Mouse (Mus musculus) small intestine, adult 2 months (tissue): ENCODE results near the gene AC134908.4. TPM values are rescaled to one million over a fixed set of nuclear protein-coding genes. Genes with fewer than 3 reads are reported as not detected.
A peak's percentile ranks its signal among the peaks of the same experiment; 100 is the strongest.

Experiments
- H3K27ac ChIP-seq: fragments of 200-500 bp; 2 replicates; pipeline ENCODE4 v1.5.1; 2012; ENCODE audit warnings: low read depth, low read length, control low read depth, inconsistent platforms; ENCODE audit not compliant: insufficient read depth
- H3K27me3 ChIP-seq: fragments of 200-500 bp; 2 replicates; pipeline ENCODE4 v1.6.1; 2012; ENCODE audit warnings: mild to moderate bottlenecking, moderate library complexity, low read length, inconsistent platforms; ENCODE audit not compliant: control insufficient read depth, insufficient read depth
- H3K36me3 ChIP-seq: fragments of 200-500 bp; 2 replicates; pipeline ENCODE4 v1.6.1; 2012; ENCODE audit warnings: mild to moderate bottlenecking, low read length, control low read depth, inconsistent platforms; ENCODE audit not compliant: control insufficient read depth, insufficient read depth
- H3K4me1 ChIP-seq: fragments of 200-500 bp; 2 replicates; pipeline ENCODE4 v1.6.1; 2012; ENCODE audit warnings: low read length, inconsistent platforms, mixed read lengths; ENCODE audit not compliant: control insufficient read depth, insufficient read depth, insufficient read length
- H3K4me3 ChIP-seq: fragments of 200-500 bp; 2 replicates; pipeline ENCODE4 v1.5.1; 2012; ENCODE audit warnings: low read depth, mild to moderate bottlenecking, control low read depth, inconsistent platforms, low read length, moderate library complexity
- CTCF ChIP-seq: fragments of 200-500 bp; IDR thresholded peaks from 2 replicates; pipeline ENCODE4 v1.5.1; 2012; ENCODE audit warnings: low read depth, mild to moderate bottlenecking, control low read depth, inconsistent platforms, low read length, moderate library complexity, mixed read lengths; ENCODE audit not compliant: insufficient replicate concordance, insufficient read length; ENCODE audit errors: extremely low read depth
- POLR2A ChIP-seq: fragments of 200-500 bp; IDR thresholded peaks from 2 replicates; pipeline ENCODE4 v1.6.1; 2012; ENCODE audit warnings: low read depth, mild to moderate bottlenecking, control low read depth, inconsistent platforms, low read length, moderate library complexity
- WGBS: fragments of 180-500 bp; shearing (Covaris S2); methylation state at CpG from one replicate; pipeline ENCODE4 v1.1.7; 2018; 5-methylcytosine and 5-hydroxymethylcytosine counted together
- polyA plus RNA-seq: library from polyadenylated mRNA; depleted of rRNA; stranded (reverse); fragments of >200 nt; gene quantifications from 2 replicates; pipeline ENCODE4 v1.2.3, GENCODE M21; 2012; rRNA removed

Gene AC134908.4
- polyA plus RNA-seq = 0.48 TPM in 1 of 2 replicates, not detected in the other

DNA sequence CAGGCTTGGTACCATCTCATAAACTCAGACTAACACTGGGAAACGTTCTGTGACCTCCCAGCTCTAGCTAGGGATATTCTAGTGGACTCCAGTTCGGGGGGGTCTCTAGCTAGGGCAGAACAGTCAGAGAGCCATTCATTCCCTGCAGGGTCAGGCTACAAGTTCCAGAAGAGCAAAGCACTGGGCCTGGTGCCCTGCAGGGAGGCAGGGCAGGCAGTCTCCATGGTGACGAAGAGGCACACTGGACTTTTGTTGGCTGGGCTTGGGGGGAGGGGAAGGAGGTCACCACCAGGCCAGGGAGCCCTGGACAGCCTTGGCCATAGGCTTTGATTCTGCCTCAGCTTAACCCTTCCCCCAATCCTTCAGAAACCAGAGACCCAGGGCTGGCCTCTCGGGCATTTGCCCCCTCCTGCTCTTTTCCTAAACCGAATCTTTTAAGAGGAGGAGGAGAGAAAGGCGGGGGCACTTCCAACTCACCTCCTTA, at the start of gene AC134908.4:
AC134908.4 (minus strand) TSS at position 51 of the 484 bp plus-strand sequence.
- H3K4me1 ChIP-seq = peaks cover 18% of the 10 kb centered on the region
- no peaks in the 10 kb centered on the region for H3K36me3 ChIP-seq
- 80% methylated on average over 6 of the region's 6 CpGs for WGBS
- H3K27ac ChIP-seq = no peak within 1 kb of the TSS
- TF ChIP-seq POLR2A (no peak), CTCF (no peak)
- H3K27me3 ChIP-seq = no peaks in the 10 kb centered on the region
- peak within 1 kb of the TSS; percentile 69 for H3K4me3 ChIP-seq

GRCm38 (mm10) chr17:25844396-25844901, 49.0 kb upstream of the AC134908.4 start, which contains the start of gene Rhot2:
Rhot2 (minus strand) TSS chr17:25844851.
- H3K27me3 ChIP-seq = no peaks in the 10 kb centered on the region
- peaks cover 25% of the 10 kb centered on the region for H3K36me3 ChIP-seq
- peak within 1 kb of the TSS; percentile 92 for H3K4me3 ChIP-seq
- H3K27ac ChIP-seq = peak within 1 kb of the TSS; percentile 52
- 1% methylated on average over 21 of the region's 21 CpGs for WGBS
- peaks cover 10% of the 10 kb centered on the region for H3K4me1 ChIP-seq
- TF ChIP-seq CTCF = peak; percentile 52; the same call in 1 of the 2 replicates
- TF ChIP-seq POLR2A = peak; percentile 93

- H3K4me3 ChIP-seq = peak overlapping the region; percentile 92
- TF ChIP-seq CTCF (no peak), POLR2A (no peak)
- under 1% methylated on average over 38 of the region's 38 CpGs for WGBS
- H3K4me1 ChIP-seq = peaks cover 14% of the 10 kb centered on the region
- no peaks in the 10 kb centered on the region for H3K27me3 ChIP-seq
- peak overlapping the region; percentile 52 for H3K27ac ChIP-seq
- peaks cover 30% of the 10 kb centered on the region for H3K36me3 ChIP-seq
These were observed 48.4 kb upstream of the AC134908.4 start for GRCm38 (mm10) chr17:25843636-25844395.

GRCm38 (mm10) chr17:25843122-25843521, 47.7 kb upstream of the AC134908.4 start:
- Histone ChIP-seq H3K4me1 (peaks cover 14% of the 10 kb centered on the region), H3K4me3 (peak overlapping the region; percentile 92; the same call in 1 of the 2 replicates), H3K27ac (no peak overlapping the region; the same call in 1 of the 2 replicates), H3K27me3 (no peaks in the 10 kb centered on the region), H3K36me3 (peaks cover 35% of the 10 kb centered on the region)
- 68% methylated on average over 4 of the region's 4 CpGs for WGBS
- TF ChIP-seq CTCF = no peak
- TF ChIP-seq POLR2A = no peak

- Histone ChIP-seq H3K36me3 (peaks cover 35% of the 10 kb centered on the region), H3K27me3 (no peaks in the 10 kb centered on the region), H3K4me1 (peaks cover 14% of the 10 kb centered on the region), H3K27ac (no peak overlapping the region), H3K4me3 (no peak overlapping the region)
- TF ChIP-seq CTCF (no peak), POLR2A (no peak)
- 92% methylated on average over 3 of the region's 3 CpGs for WGBS
These were observed 47.0 kb upstream of the AC134908.4 start for GRCm38 (mm10) chr17:25842509-25842908.

DNA sequence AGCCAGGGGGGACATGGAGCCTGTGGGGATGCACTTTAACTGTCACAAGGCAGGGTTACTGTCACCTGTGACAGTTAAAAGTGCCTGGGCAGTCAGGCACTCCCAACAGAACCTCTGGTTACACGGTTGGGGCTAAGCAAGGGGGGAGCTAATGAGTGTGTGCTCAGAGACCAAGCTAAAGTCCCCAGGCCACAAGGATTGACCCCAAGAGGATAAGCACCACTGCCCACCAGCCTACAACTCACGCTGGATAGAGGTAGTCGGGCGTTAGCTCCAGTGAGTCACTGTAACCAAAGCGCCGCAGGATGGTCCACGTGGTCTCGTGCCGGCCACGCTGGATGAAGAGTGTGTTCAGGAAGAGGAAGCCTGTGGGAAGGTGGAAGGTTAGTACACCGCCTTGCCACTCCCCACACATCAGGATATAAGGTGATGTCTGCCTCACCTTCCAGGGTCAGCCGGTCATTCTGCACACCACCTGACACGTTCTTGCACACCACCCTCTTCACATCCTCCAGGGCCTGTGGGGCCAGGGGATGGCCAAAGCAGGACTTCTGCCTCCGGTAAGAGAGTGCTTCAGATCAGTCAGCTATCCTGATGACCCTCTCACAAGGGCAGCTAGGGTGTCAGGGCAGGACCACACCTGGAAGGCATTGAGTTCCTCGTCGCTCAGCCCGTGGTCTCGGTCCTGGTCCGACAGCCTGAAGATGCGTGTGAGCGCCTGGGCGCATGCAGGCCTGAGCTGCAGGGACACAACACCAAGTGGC, 45.8 kb upstream of the AC134908.4 start, which contains the start of gene Gm20683:
Gm20683 (minus strand) TSS at position 647 of the 764 bp plus-strand sequence.
- WGBS = 94% methylated on average over 22 of the region's 22 CpGs
- Histone ChIP-seq H3K27ac (no peak within 1 kb of the TSS), H3K4me3 (no peak within 1 kb of the TSS), H3K36me3 (peaks cover 35% of the 10 kb centered on the region), H3K4me1 (peaks cover 23% of the 10 kb centered on the region), H3K27me3 (no peaks in the 10 kb centered on the region)
- TF ChIP-seq POLR2A (no peak), CTCF (no peak)
